Mouse (Mus musculus) stomach, embryonic 14.5 days (tissue): ENCODE data around the gene Phc1. TPM values are rescaled to one million over a fixed set of nuclear protein-coding genes. Genes with fewer than 3 reads are reported as not detected.
A peak's percentile ranks its signal among the peaks of the same experiment; 100 is the strongest.

ENCODE experiments used
- ATAC-seq: fragments of 200-750 bp; cut with Nextera tagmentation; 2 replicates; pipeline ENCODE4 v1.8.0; 2017; ENCODE audit warnings: low read depth, moderate TSS enrichment; ENCODE audit not compliant: insufficient number of reproducible peaks, insufficient read depth, low FRiP score
- H3K27ac ChIP-seq: fragments of 300-500 bp; sonication (generic); 2 replicates; pipeline ENCODE4 v1.5.1; 2014; ENCODE audit warnings: mild to moderate bottlenecking, low read length, moderate library complexity, mixed read lengths
- H3K27me3 ChIP-seq: fragments of 300-500 bp; sonication (generic); 2 replicates; pipeline ENCODE4 v1.6.1; 2014; ENCODE audit warnings: low read length, control low read depth, mixed read lengths; ENCODE audit not compliant: control insufficient read depth, insufficient read depth
- H3K36me3 ChIP-seq: fragments of 300-500 bp; sonication (generic); 2 replicates; pipeline ENCODE4 v1.6.1; 2014; ENCODE audit warnings: mild to moderate bottlenecking, control low read depth, low read length, moderate library complexity, mixed read lengths; ENCODE audit not compliant: control insufficient read depth, insufficient read depth
- H3K4me1 ChIP-seq: fragments of 300-500 bp; sonication (generic); 2 replicates; pipeline ENCODE4 v1.6.1; 2014; ENCODE audit warnings: low read length, control low read depth, mixed read lengths; ENCODE audit not compliant: control insufficient read depth, insufficient read depth
- H3K4me2 ChIP-seq: fragments of 300-500 bp; sonication (generic); replicated peaks from 2 replicates; pipeline ENCODE4 v1.6.1; 2014; ENCODE audit warnings: low read depth, low read length, control low read depth
- H3K4me3 ChIP-seq: fragments of 300-500 bp; sonication (generic); 2 replicates; pipeline ENCODE4 v1.5.1; 2014; ENCODE audit warnings: low read depth, low read length, control low read depth
- H3K9ac ChIP-seq: fragments of 300-500 bp; sonication (generic); replicated peaks from 2 replicates; pipeline ENCODE4 v1.6.1; 2014; ENCODE audit warnings: low read depth, mild to moderate bottlenecking, control low read depth, low read length, moderate library complexity, mixed read lengths
- H3K9me3 ChIP-seq: fragments of 300-500 bp; sonication (generic); 2 replicates; pipeline ENCODE4 v1.6.1; 2016; ENCODE audit warnings: low read depth, low read length, control low read depth; ENCODE audit not compliant: control insufficient read depth
- WGBS: fragments of 180-500 bp; shearing (Covaris S2); extraction: QIAGEN DNeasy Blood & Tissue Kit; methylation state at CpG from one replicate; pipeline ENCODE4 v1.1.7; 2014; 5-methylcytosine and 5-hydroxymethylcytosine counted together
- polyA plus RNA-seq: library from polyadenylated mRNA; unstranded; fragments of >200 nt; fragmentation: Nextera tagmentation; extraction: Ambion mirVana; gene quantifications from 2 replicates; pipeline ENCODE4 v1.2.1, GENCODE M21; 2014

Phc1 gene
- polyA plus RNA-seq, 1 experiment from 2014 or later = 23.4 TPM

- Histone ChIP-seq H3K9me3 (no peaks in the 10 kb centered on the region), H3K9ac (no peak overlapping the region), H3K4me3 (no peak overlapping the region), H3K36me3 (no peaks in the 10 kb centered on the region), H3K27me3 (no peaks in the 10 kb centered on the region), H3K4me2 (no peak overlapping the region), H3K4me1 (peaks cover 4% of the 10 kb centered on the region; the same call in 1 of the 2 replicates), H3K27ac (no peak overlapping the region)
- ATAC-seq = no peak
- 80% methylated on average over 12 of the region's 12 CpGs for WGBS
Observed at GRCm38 (mm10) chr6:122304790-122305555, 35.4 kb downstream of the Phc1 start.

DNA sequence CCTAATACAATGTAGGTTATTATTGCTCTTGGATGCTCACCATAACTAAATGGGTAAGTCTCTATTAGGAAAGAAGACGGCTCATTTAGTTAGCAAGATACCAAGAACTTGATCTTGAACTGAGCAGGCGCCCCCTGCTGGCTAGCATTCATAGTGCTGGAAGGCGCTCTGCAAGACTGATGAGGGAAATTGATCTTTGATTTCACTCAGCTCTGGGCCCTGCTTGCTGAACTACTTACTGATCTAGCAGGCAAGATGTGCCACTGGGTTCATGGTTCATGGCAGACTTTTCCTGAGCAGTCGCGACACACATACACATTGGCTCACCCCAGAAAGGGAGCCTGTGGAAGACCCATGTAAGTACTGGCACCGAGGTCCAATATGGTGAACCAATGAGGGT, 36.0 kb downstream of the Phc1 start:
- Histone ChIP-seq H3K4me2 (no peak overlapping the region), H3K9me3 (no peaks in the 10 kb centered on the region), H3K4me3 (no peak overlapping the region), H3K4me1 (no peaks in the 10 kb centered on the region), H3K9ac (no peak overlapping the region), H3K36me3 (no peaks in the 10 kb centered on the region), H3K27me3 (no peaks in the 10 kb centered on the region), H3K27ac (no peak overlapping the region)
- WGBS = 33% methylated on average over 6 of the region's 6 CpGs
- no peak for ATAC-seq

DNA sequence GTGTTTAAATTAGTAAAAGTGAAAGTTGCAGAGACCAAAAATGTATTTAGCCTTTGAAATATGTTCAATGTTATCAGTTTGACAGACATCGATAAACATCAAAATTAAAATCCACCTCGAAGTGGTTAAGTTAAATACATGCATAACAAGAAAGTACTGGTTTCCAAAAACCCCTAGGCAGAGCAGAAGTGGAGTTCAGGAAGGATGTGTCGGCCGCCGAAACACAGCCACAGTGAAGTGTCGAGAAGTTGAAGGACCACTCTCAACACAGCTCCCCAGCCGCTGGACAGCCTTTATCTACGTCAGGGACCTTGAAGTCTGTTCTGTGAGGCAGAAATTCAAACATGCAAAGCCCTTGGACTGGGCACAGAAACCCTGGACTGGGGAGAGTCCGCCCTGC, 36.8 kb downstream of the Phc1 start:
- H3K27ac ChIP-seq = no peak overlapping the region
- no peak overlapping the region for H3K4me3 ChIP-seq
- H3K27me3 ChIP-seq = no peaks in the 10 kb centered on the region
- H3K4me1 ChIP-seq = no peaks in the 10 kb centered on the region
- no peak overlapping the region for H3K4me2 ChIP-seq
- no peaks in the 10 kb centered on the region for H3K36me3 ChIP-seq
- H3K9me3 ChIP-seq = no peaks in the 10 kb centered on the region
- WGBS = 71% methylated on average over 9 of the region's 9 CpGs
- no peak overlapping the region for H3K9ac ChIP-seq
- ATAC-seq = no peak

DNA sequence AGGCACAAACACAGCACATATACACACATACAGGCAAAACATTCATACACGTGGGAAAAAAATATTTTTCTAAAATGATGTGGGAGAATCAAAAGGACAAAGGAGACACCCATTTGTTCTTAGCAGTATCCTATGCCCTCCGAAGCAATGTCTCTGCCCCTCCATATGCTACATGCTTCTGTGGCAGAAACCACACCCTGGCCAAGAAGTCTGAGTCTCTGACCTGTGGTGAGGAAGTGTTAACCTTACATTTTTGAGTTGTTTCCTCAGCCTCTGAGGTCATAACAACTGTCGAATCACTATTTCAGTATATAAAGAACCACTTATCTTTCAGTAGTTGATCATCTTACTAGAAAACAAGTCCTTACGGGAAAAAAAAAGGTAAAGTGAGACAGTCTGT, 37.7 kb downstream of the Phc1 start:
- H3K4me2 ChIP-seq = no peak overlapping the region
- no peak overlapping the region for H3K4me3 ChIP-seq
- H3K27ac ChIP-seq = no peak overlapping the region
- H3K9ac ChIP-seq = no peak overlapping the region
- 75% methylated on average over 4 of the region's 4 CpGs for WGBS
- no peaks in the 10 kb centered on the region for H3K36me3 ChIP-seq
- no peak for ATAC-seq
- no peaks in the 10 kb centered on the region for H3K4me1 ChIP-seq
- H3K27me3 ChIP-seq = no peaks in the 10 kb centered on the region
- no peaks in the 10 kb centered on the region for H3K9me3 ChIP-seq

DNA sequence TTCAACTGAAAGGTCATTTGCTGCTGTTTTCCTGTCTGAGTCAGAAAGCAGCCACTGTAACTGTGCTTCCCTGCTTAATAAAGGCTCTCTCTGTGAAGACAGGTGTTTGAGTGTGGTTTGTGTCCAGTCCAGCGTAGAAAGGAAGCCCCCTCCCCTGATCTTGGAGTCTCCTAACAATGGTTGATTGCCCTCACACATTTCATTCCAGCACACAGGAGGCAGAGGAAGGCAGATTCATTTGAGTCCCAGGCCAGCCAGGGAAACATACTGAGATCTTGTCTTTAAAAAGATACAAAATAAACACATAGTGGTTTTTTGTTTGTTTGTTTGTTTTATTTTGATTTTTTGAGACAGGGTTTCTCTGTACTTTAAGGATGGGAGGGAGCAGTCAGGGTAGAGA, 38.2 kb downstream of the Phc1 start:
- Histone ChIP-seq H3K4me2 (no peak overlapping the region), H3K9me3 (no peaks in the 10 kb centered on the region), H3K4me3 (no peak overlapping the region), H3K4me1 (no peaks in the 10 kb centered on the region), H3K36me3 (no peaks in the 10 kb centered on the region), H3K9ac (no peak overlapping the region), H3K27me3 (no peaks in the 10 kb centered on the region), H3K27ac (no peak overlapping the region)
- 59% methylated on average over 1 of the region's 1 CpGs for WGBS
- no peak for ATAC-seq

DNA sequence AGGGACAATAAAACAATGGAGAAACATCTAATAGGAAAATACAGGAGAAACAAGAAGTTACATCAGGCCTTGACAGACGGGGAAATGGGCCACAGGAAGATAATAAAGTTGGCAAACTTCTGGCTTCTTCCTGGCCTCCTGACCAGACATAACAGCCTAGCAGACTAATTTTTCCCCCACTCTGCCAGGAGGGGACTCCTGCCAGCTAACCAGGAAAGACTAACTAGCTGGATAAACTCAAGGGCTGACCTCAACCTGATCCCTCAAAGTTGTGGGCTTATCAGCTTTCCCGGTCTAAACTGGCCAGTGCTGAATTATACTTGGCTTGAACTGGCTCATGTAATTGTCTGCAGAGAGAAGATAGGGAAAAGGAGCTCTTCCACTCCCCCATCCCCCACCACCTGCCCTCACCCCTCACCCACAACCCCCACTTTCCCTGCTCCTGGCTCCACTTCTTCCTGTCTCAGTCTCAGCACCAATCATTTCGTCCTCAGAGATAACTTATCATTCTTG, 40.7 kb downstream of the Phc1 start:
- no peak overlapping the region for H3K4me2 ChIP-seq
- H3K27me3 ChIP-seq = no peaks in the 10 kb centered on the region
- no peak overlapping the region for H3K27ac ChIP-seq
- no peaks in the 10 kb centered on the region for H3K36me3 ChIP-seq
- no peak overlapping the region for H3K4me3 ChIP-seq
- no peaks in the 10 kb centered on the region for H3K9me3 ChIP-seq
- 51% methylated on average over 3 of the region's 3 CpGs for WGBS
- no peak for ATAC-seq
- H3K9ac ChIP-seq = no peak overlapping the region
- H3K4me1 ChIP-seq = no peaks in the 10 kb centered on the region

- 49% methylated on average over 4 of the region's 4 CpGs for WGBS
- Histone ChIP-seq H3K27ac (no peak overlapping the region), H3K9ac (no peak overlapping the region), H3K36me3 (no peaks in the 10 kb centered on the region), H3K27me3 (no peaks in the 10 kb centered on the region), H3K4me3 (no peak overlapping the region), H3K4me2 (no peak overlapping the region; the same call in 1 of the 2 replicates), H3K9me3 (no peaks in the 10 kb centered on the region), H3K4me1 (no peaks in the 10 kb centered on the region)
- ATAC-seq = no peak
Observed at GRCm38 (mm10) chr6:122298223-122298609, 42.1 kb downstream of the Phc1 start.

- no peaks in the 10 kb centered on the region for H3K4me1 ChIP-seq
- H3K9me3 ChIP-seq = no peaks in the 10 kb centered on the region
- H3K27me3 ChIP-seq = no peaks in the 10 kb centered on the region
- no peaks in the 10 kb centered on the region for H3K36me3 ChIP-seq
- H3K4me3 ChIP-seq = peak overlapping the region; percentile 38
- peak overlapping the region; percentile 56 for H3K4me2 ChIP-seq
- peak overlapping the region; percentile 37 for H3K9ac ChIP-seq
- WGBS = 6% methylated on average over 25 of the region's 25 CpGs
- peak; percentile 64; the same call in 1 of the 2 replicates for ATAC-seq
- peak overlapping the region; percentile 59; the same call in 1 of the 2 replicates for H3K27ac ChIP-seq
Observed at GRCm38 (mm10) chr6:122297279-122298222, 42.8 kb downstream of the Phc1 start.
